Mouse (Mus musculus) embryonic facial prominence, embryonic 15.5 days (tissue): ENCODE results near the gene Gga1. TPM values are rescaled to one million over a fixed set of nuclear protein-coding genes. Genes with fewer than 3 reads are reported as not detected.
A peak's percentile ranks its signal among the peaks of the same experiment; 100 is the strongest.

Experiments
- ATAC-seq: fragments of 200-750 bp; cut with Nextera tagmentation; 2 replicates; pipeline ENCODE4 v1.8.0; 2017; ENCODE audit warnings: low read depth, moderate TSS enrichment; ENCODE audit not compliant: insufficient number of reproducible peaks, low FRiP score, low TSS enrichment
- H3K27ac ChIP-seq: fragments of 300-500 bp; sonication (generic); replicated peaks from 2 replicates; pipeline ENCODE4 v1.5.1; 2015; ENCODE audit warnings: mild to moderate bottlenecking, inconsistent platforms
- H3K27me3 ChIP-seq: fragments of 300-500 bp; sonication (generic); 2 replicates; pipeline ENCODE4 v1.6.1; 2015; ENCODE audit warnings: inconsistent platforms
- H3K36me3 ChIP-seq: fragments of 300-500 bp; sonication (generic); 2 replicates; pipeline ENCODE4 v1.6.1; 2015; ENCODE audit warnings: mild to moderate bottlenecking, inconsistent platforms
- H3K4me1 ChIP-seq: fragments of 300-500 bp; sonication (generic); 2 replicates; pipeline ENCODE4 v1.6.1; 2015; ENCODE audit warnings: inconsistent platforms
- H3K4me2 ChIP-seq: fragments of 300-500 bp; sonication (generic); replicated peaks from 2 replicates; pipeline ENCODE4 v1.6.1; 2015; ENCODE audit warnings: mild to moderate bottlenecking, inconsistent platforms
- H3K4me3 ChIP-seq: fragments of 300-500 bp; sonication (generic); replicated peaks from 2 replicates; pipeline ENCODE4 v1.5.1; 2015; ENCODE audit warnings: mild to moderate bottlenecking, inconsistent platforms
- H3K9ac ChIP-seq: fragments of 300-500 bp; sonication (generic); 2 replicates; pipeline ENCODE4 v1.6.1; 2015; ENCODE audit warnings: inconsistent platforms
- H3K9me3 ChIP-seq: fragments of 300-500 bp; sonication (generic); replicated peaks from 2 replicates; pipeline ENCODE4 v1.6.1; 2016; ENCODE audit warnings: inconsistent platforms
- WGBS: fragments of 180-500 bp; shearing (Covaris S2); methylation state at CpG from one replicate; pipeline ENCODE4 v1.1.7; 2015; 5-methylcytosine and 5-hydroxymethylcytosine counted together
- polyA plus RNA-seq: library from polyadenylated mRNA; unstranded; fragments of >200 nt; fragmentation: Nextera tagmentation; extraction: Ambion mirVana; gene quantifications from 2 replicates; pipeline ENCODE4 v1.2.1, GENCODE M21; 2015

The Gga1 gene
- polyA plus RNA-seq, 1 experiment from 2014 or later = 62.0 TPM

GRCm38 (mm10) chr15:78927788-78928457, 50.9 kb downstream of the Gga1 start:
- ATAC-seq = peak; percentile 68
- Histone ChIP-seq H3K4me3 (peak overlapping the region; percentile 65), H3K4me2 (peak overlapping the region; percentile 71), H3K27me3 (no peaks in the 10 kb centered on the region), H3K36me3 (peaks cover 20% of the 10 kb centered on the region), H3K27ac (peak overlapping the region; percentile 98), H3K9me3 (no peaks in the 10 kb centered on the region), H3K9ac (peak overlapping the region; percentile 47), H3K4me1 (peaks cover 53% of the 10 kb centered on the region)
- WGBS = under 1% methylated on average over 35 of the region's 35 CpGs

- Histone ChIP-seq H3K36me3 (peaks cover 20% of the 10 kb centered on the region), H3K27me3 (no peaks in the 10 kb centered on the region), H3K4me2 (peak overlapping the region; percentile 71), H3K4me3 (peak overlapping the region; percentile 65), H3K27ac (peak overlapping the region; percentile 98), H3K4me1 (peaks cover 47% of the 10 kb centered on the region), H3K9me3 (no peaks in the 10 kb centered on the region), H3K9ac (no peak overlapping the region)
- WGBS = 32% methylated on average over 8 of the region's 8 CpGs
- no peak for ATAC-seq
These were observed 51.5 kb downstream of the Gga1 start for GRCm38 (mm10) chr15:78928539-78928938.

- Histone ChIP-seq H3K4me2 (no peak overlapping the region), H3K27me3 (no peaks in the 10 kb centered on the region), H3K36me3 (peaks cover 20% of the 10 kb centered on the region), H3K27ac (peak overlapping the region; percentile 55; the same call in 1 of the 2 replicates), H3K9ac (no peak overlapping the region), H3K4me3 (no peak overlapping the region), H3K4me1 (peaks cover 41% of the 10 kb centered on the region), H3K9me3 (no peaks in the 10 kb centered on the region)
- 72% methylated on average over 6 of the region's 6 CpGs for whole genome bisulfite sequencing
- no peak for ATAC-seq
These were observed 53.3 kb downstream of the Gga1 start for GRCm38 (mm10) chr15:78930192-78930706.

- H3K4me1 ChIP-seq = peaks cover 41% of the 10 kb centered on the region
- 81% methylated on average over 7 of the region's 7 CpGs for WGBS
- no peak overlapping the region for H3K4me2 ChIP-seq
- H3K9ac ChIP-seq = no peak overlapping the region
- H3K27me3 ChIP-seq = no peaks in the 10 kb centered on the region
- ATAC-seq = no peak
- H3K9me3 ChIP-seq = no peaks in the 10 kb centered on the region
- no peak overlapping the region for H3K4me3 ChIP-seq
- peaks cover 20% of the 10 kb centered on the region for H3K36me3 ChIP-seq
- peak overlapping the region; percentile 55 for H3K27ac ChIP-seq
These were observed 53.9 kb downstream of the Gga1 start for GRCm38 (mm10) chr15:78930801-78931426.

- Histone ChIP-seq H3K9ac (no peak overlapping the region), H3K27ac (peak overlapping the region; percentile 55; the same call in 1 of the 2 replicates), H3K4me1 (peaks cover 40% of the 10 kb centered on the region), H3K4me3 (no peak overlapping the region), H3K36me3 (peaks cover 20% of the 10 kb centered on the region), H3K4me2 (no peak overlapping the region), H3K9me3 (no peaks in the 10 kb centered on the region), H3K27me3 (no peaks in the 10 kb centered on the region)
- ATAC-seq = no peak
- 25% methylated on average over 3 of the region's 3 CpGs for WGBS
These were observed 54.6 kb downstream of the Gga1 start for GRCm38 (mm10) chr15:78931577-78931976.

GRCm38 (mm10) chr15:78934784-78935320, 57.9 kb downstream of the Gga1 start, which contains the start of gene Nol12:
Gene Nol12 (plus strand): TSS chr15:78934933.
- Histone ChIP-seq H3K36me3 (peaks cover 39% of the 10 kb centered on the region), H3K4me1 (peaks cover 24% of the 10 kb centered on the region), H3K4me2 (peak within 1 kb of the TSS; percentile 66), H3K27ac (peak within 1 kb of the TSS; percentile 95), H3K27me3 (no peaks in the 10 kb centered on the region), H3K4me3 (peak within 1 kb of the TSS; percentile 78), H3K9ac (peak within 1 kb of the TSS; percentile 78), H3K9me3 (no peaks in the 10 kb centered on the region)
- peak; percentile 83 for ATAC-seq
- WGBS = under 1% methylated on average over 42 of the region's 42 CpGs

GRCm38 (mm10) chr15:78936403-78936802, 59.4 kb downstream of the Gga1 start:
- H3K9ac ChIP-seq = no peak overlapping the region
- H3K4me1 ChIP-seq = peaks cover 20% of the 10 kb centered on the region
- H3K9me3 ChIP-seq = no peaks in the 10 kb centered on the region
- H3K27me3 ChIP-seq = no peaks in the 10 kb centered on the region
- no peak overlapping the region for H3K4me2 ChIP-seq
- no peak for ATAC-seq
- H3K36me3 ChIP-seq = peaks cover 43% of the 10 kb centered on the region
- no peak overlapping the region for H3K27ac ChIP-seq
- H3K4me3 ChIP-seq = peak overlapping the region; percentile 78; the same call in 1 of the 2 replicates
- WGBS = 90% methylated on average over 12 of the region's 12 CpGs

GRCm38 (mm10) chr15:78937311-78937710, 60.3 kb downstream of the Gga1 start:
- H3K4me2 ChIP-seq = no peak overlapping the region
- H3K27ac ChIP-seq = no peak overlapping the region
- no peaks in the 10 kb centered on the region for H3K27me3 ChIP-seq
- H3K36me3 ChIP-seq = peaks cover 49% of the 10 kb centered on the region
- 92% methylated on average over 10 of the region's 10 CpGs for WGBS
- H3K9ac ChIP-seq = no peak overlapping the region
- no peaks in the 10 kb centered on the region for H3K9me3 ChIP-seq
- ATAC-seq = no peak
- H3K4me1 ChIP-seq = peaks cover 17% of the 10 kb centered on the region
- no peak overlapping the region for H3K4me3 ChIP-seq

GRCm38 (mm10) chr15:78937963-78938362, 61.0 kb downstream of the Gga1 start:
- H3K4me2 ChIP-seq = no peak overlapping the region
- no peak for ATAC-seq
- H3K4me3 ChIP-seq = no peak overlapping the region
- H3K27me3 ChIP-seq = no peaks in the 10 kb centered on the region
- H3K36me3 ChIP-seq = peaks cover 49% of the 10 kb centered on the region
- no peaks in the 10 kb centered on the region for H3K9me3 ChIP-seq
- H3K4me1 ChIP-seq = peaks cover 22% of the 10 kb centered on the region
- WGBS = 89% methylated on average over 2 of the region's 2 CpGs
- no peak overlapping the region for H3K9ac ChIP-seq
- H3K27ac ChIP-seq = no peak overlapping the region

- H3K27me3 ChIP-seq = no peaks in the 10 kb centered on the region
- 93% methylated on average over 13 of the region's 13 CpGs for WGBS
- no peaks in the 10 kb centered on the region for H3K9me3 ChIP-seq
- H3K9ac ChIP-seq = no peak overlapping the region
- ATAC-seq = no peak
- H3K4me3 ChIP-seq = no peak overlapping the region
- H3K27ac ChIP-seq = no peak overlapping the region
- H3K36me3 ChIP-seq = peaks cover 49% of the 10 kb centered on the region
- peaks cover 19% of the 10 kb centered on the region for H3K4me1 ChIP-seq
- no peak overlapping the region for H3K4me2 ChIP-seq
These were observed 63.3 kb downstream of the Gga1 start for GRCm38 (mm10) chr15:78940325-78940724.

GRCm38 (mm10) chr15:78942663-78943062, 65.7 kb downstream of the Gga1 start:
- peak overlapping the region; percentile 60 for H3K4me2 ChIP-seq
- peak overlapping the region; percentile 38 for H3K4me3 ChIP-seq
- no peaks in the 10 kb centered on the region for H3K27me3 ChIP-seq
- ATAC-seq = 0 out of 2 replicates have a peak, but pooled peaks have one; percentile 20
- H3K4me1 ChIP-seq = peaks cover 15% of the 10 kb centered on the region
- no peak overlapping the region for H3K27ac ChIP-seq
- WGBS = 4% methylated on average over 9 of the region's 9 CpGs
- peak overlapping the region; percentile 26; the same call in 1 of the 2 replicates for H3K9ac ChIP-seq
- H3K36me3 ChIP-seq = peaks cover 42% of the 10 kb centered on the region
- no peaks in the 10 kb centered on the region for H3K9me3 ChIP-seq
